Mouse (Mus musculus): ENCODE measurements around the gene Ncoa7.

GRCm38 (mm10) chr10:30638216-30638615, 164.9 kb downstream of the Ncoa7 start:
- no peak for TF ChIP-seq GATA1 (IDR thresholded peaks at IDR 0.05; ENCODE audit: borderline replicate concordance, low read length)
- no peak for TF ChIP-seq POLR2AphosphoS5 (IDR thresholded peaks at IDR 0.05; ENCODE audit: insufficient replicate concordance, low read depth, low read length)
- no peak for TF ChIP-seq CTCF (IDR thresholded peaks at IDR 0.05; ENCODE audit: low read depth, low read length)
- no peak for TF ChIP-seq GATA2 (IDR thresholded peaks at IDR 0.05; ENCODE audit: borderline replicate concordance, low read depth, low read length)
- no peak for TF ChIP-seq TAL1 (conservative IDR thresholded peaks at IDR 0.05; ENCODE audit: low read depth, low read length)

Data from G1E (cell line).